Mouse (Mus musculus) brain, embryonic 14.5 days (tissue): ENCODE data around the gene Zdhhc3.

ENCODE experiments used
- CTCF ChIP-seq: fragments of 200-500 bp; IDR thresholded peaks from 2 replicates; pipeline ENCODE4 v1.5.1; 2012; ENCODE audit warnings: inconsistent platforms, mild to moderate bottlenecking, moderate library complexity, borderline replicate concordance; ENCODE audit not compliant: insufficient read depth, insufficient read length; ENCODE audit errors: extremely low read depth
- POLR2A ChIP-seq: fragments of 200-500 bp; IDR thresholded peaks from 2 replicates; pipeline ENCODE4 v1.6.1; 2012; ENCODE audit warnings: mild to moderate bottlenecking, inconsistent platforms, borderline replicate concordance; ENCODE audit not compliant: poor library complexity, insufficient read depth, insufficient read length, severe bottlenecking; ENCODE audit errors: extremely low read depth

GRCm38 (mm10) chr9:123139887-123140614 is 27.0 kb upstream of the Zdhhc3 start:
- TF ChIP-seq POLR2A (no peak), CTCF (no peak)
